Mouse (Mus musculus) adrenal gland, postnatal 4 days (tissue): ENCODE data around the gene Kcna7. TPM values are rescaled to one million over a fixed set of nuclear protein-coding genes. Genes with fewer than 3 reads are reported as not detected.
A peak's percentile ranks its signal among the peaks of the same experiment; 100 is the strongest.
"Not testable (repeated sequence)": the region's sequence is repeated elsewhere in the genome, so short reads cannot be mapped to it uniquely, and the experiment has no call there.

Experiments used
- DNase-seq, 2 experiments: peaks; one replicate each; pipeline ENCODE4 v3.0.0; 2021 to 2022; ENCODE audit warnings: low spot score in 2 of 2, mixed read lengths in 2 of 2
- total RNA-seq, 2 experiments: library from RNA; stranded (reverse); gene quantifications; 2 replicates each; pipeline ENCODE4 v1.2.3; 2021

Gene Kcna7
- total RNA-seq, 2 experiments from 2014 or later, result 0.14 to 0.28 TPM

GRCm38 (mm10) chr7:45386077-45386476 is 19.4 kb upstream of the Kcna7 start:
- DNase-seq, result no peak

DNA sequence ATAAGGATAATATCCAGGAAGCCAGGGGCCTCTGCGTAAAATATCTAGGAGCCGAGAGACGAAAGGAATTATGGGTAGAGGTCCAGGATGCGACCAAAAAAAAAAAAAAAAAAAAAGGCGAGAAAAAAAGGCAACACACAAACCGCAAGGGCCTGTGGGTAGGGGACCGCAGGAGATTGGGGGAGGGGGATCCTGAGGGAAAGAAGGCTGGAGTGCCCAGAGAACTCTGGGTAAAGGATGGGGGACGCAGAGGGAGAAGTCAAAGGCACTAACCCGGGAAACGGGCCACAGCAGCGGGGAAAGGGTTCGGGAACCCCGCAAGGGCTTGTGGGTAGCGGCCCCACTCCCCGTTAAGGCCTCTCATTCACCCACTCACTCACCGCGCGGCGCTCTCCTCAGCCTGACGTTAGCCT is 10.3 kb upstream of the Kcna7 start:
- no peak for DNase-seq

- peak; percentile 100 for DNase-seq
Observed at GRCm38 (mm10) chr7:45395578-45396336, 9.7 kb upstream of the Kcna7 start, which contains the start of gene Snrnp70. Gene Snrnp70 (minus strand): TSS chr7:45395742.

- not testable (repeated sequence) for DNase-seq
Observed at GRCm38 (mm10) chr7:45396337-45396775, 9.1 kb upstream of the Kcna7 start.

- DNase-seq, result no peak
Observed at GRCm38 (mm10) chr7:45396787-45397186, 8.7 kb upstream of the Kcna7 start.

DNA sequence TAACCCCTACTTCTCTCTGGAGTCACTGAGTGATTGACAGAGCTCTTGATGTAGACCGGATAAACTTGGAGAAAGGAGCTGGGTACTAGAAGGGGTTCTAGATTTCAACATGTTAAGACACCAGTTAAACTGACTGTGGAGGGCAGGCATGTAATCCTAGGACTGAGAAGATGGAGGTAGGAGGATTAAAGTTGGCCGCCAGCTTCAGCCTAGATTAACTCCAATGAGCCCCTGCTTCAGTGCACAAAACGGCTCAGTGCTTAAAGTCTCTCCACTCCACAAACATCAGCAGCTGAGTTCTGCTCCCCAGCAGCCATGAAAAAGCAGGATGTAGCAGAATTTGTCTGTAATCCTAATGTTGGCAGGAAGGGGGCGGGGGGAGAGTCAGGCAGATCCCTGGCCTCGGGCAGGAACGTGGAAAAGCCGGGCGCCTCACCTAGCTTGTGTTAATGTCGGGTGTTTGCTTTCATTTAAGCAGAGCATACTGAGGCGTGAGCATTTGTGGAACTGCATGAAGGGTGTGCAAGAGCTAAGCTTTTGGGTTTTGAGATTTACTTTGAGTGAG is 3.9 kb upstream of the Kcna7 start:
- no peak for DNase-seq

DNA sequence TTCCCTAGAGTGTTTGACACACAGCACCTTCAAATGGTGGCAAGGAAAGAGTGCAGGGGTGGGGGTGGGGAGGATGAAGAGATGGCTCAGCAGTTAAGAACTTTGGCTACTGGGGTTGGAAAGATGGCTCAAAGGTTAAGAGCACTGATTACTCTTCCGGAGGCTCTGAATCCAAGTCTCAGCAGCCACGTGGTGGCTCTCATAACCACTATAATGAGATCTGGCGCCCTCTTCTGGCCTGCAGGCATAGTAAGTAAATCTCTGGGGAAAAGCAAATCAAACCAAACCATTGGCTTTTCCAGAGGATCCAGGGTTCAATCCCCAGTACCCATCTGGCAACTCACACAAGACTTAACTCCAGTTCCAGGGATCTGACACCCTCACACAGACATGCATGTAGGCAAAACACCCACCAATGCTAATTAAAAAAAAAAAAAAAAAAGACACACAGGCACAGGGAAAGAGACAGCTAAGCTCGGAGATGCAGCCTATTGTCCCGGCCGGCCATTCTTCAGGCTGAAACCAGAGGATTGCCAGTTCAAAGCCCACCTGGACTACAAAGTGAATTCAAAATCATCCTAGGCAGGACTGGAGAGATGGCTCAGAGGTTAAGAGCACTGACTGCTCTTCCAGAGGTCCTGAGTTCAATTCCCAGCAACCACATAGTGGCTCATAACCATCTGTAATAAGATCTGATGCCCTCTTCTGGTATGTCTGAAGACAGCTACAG is 1.8 kb upstream of the Kcna7 start:
- DNase-seq, result no peak

GRCm38 (mm10) chr7:45406157-45407156 is 1.0 kb downstream of the Kcna7 start:
- no peak for DNase-seq

- no peak for DNase-seq
Observed at GRCm38 (mm10) chr7:45407836-45408235, 2.4 kb downstream of the Kcna7 start.

- DNase-seq, result no peak
Observed at GRCm38 (mm10) chr7:45408351-45408750, 2.9 kb downstream of the Kcna7 start.

DNA sequence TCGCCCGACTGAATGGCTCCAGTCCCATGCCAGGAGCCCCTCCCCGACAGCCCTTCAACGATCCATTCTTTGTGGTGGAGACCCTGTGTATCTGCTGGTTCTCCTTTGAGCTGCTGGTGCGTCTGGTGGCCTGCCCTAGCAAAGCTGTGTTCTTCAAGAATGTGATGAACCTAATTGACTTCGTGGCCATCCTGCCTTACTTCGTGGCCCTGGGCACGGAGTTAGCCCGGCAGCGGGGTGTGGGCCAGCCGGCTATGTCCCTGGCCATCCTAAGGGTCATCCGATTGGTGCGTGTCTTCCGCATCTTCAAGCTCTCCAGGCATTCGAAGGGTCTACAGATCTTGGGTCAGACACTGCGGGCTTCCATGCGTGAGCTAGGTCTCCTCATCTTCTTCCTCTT is 3.5 kb downstream of the Kcna7 start:
- DNase-seq, result no peak

GRCm38 (mm10) chr7:45409497-45410163 is 4.2 kb downstream of the Kcna7 start:
- no peak for DNase-seq

- DNase-seq, result no peak
Observed at GRCm38 (mm10) chr7:45412421-45412820, 7.0 kb downstream of the Kcna7 start.

- no peak for DNase-seq
Observed at GRCm38 (mm10) chr7:45413113-45413863, 7.8 kb downstream of the Kcna7 start, which contains the start of gene Ntf5. Gene Ntf5 (plus strand): TSS chr7:45413695.

GRCm38 (mm10) chr7:45413864-45414739 is 8.6 kb downstream of the Kcna7 start:
- DNase-seq, result no peak

DNA sequence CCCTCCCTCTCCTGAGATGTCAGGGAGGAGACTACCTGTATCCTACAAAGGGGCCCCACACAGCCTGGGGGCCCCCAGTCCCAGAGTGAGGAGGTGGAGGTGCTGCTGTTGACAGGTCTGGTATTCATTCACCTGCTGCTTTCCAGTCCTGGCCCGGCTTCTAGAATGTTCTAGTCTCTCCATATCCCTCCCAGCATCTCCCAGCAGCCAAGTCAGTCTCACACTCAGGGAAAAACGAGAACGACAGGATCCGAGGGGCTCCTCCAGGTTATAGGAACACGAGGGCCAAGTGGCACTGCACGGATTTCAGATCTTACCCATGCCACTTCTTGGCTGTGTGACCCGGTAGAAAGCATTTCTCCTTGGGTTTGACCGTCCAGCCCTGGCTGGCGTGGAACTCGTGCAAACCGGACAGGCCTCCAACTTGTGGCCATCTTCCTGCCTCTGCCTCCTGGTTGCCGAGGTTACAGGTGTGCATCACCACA is 9.3 kb downstream of the Kcna7 start:
- DNase-seq, result no peak

DNA sequence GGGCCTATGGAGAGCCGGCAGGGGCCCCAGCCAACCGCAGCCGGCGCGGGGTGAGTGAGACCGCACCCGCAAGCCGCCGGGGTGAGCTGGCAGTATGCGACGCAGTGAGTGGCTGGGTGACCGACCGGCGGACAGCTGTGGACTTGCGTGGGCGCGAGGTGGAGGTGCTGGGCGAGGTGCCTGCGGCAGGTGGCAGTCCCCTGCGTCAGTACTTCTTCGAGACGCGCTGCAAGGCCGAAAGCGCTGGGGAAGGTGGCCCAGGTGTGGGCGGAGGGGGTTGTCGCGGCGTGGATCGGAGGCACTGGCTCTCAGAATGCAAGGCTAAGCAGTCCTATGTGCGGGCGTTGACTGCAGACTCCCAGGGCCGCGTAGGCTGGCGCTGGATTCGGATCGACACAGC is 10.2 kb downstream of the Kcna7 start:
- DNase-seq, result no peak

DNA sequence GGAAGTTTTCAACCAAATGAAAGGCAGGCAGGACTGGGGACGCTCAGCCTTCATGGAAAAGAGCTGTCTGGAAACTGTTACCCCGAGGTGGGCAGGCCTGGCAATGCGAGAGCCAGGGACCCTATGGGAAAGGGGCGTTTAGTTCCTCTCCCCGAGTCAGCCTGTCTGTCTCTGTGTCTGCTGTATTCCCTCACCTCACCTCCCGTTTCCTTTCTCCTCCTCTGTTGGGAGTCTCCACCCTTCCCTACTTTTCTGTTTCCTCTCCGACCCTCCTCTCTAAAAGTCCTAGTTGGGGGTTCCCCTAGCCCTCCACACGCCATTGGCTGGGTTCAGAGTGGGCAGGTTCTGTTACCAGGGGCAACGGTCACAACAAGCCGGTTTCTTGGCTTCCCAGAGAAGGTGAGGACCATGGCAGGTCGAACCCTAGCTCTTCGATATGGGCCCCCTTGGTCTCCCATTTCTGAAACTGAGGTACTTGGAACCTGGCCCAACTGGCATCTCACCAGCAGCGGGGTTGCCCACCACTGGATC is 12.6 kb downstream of the Kcna7 start:
- DNase-seq, result no peak
